Mouse (Mus musculus) testis, postnatal 14 days (tissue): Measurements from ENCODE around the gene Hoxc6.

Experiments
- DNase-seq: peaks from one replicate; pipeline ENCODE4 v3.0.0; 2021; ENCODE audit warnings: low spot score

The Hoxc6 gene

GRCm38 (mm10) chr15:103040601-103041000, 42.5 kb downstream of the Hoxc6 start:
- no peak for DNase-seq

GRCm38 (mm10) chr15:103041613-103042012, 43.6 kb downstream of the Hoxc6 start:
- DNase-seq = no peak

- DNase-seq = no peak
Measured at GRCm38 (mm10) chr15:103042209-103042608, 44.2 kb downstream of the Hoxc6 start.

- no peak for DNase-seq
Measured at GRCm38 (mm10) chr15:103051670-103052069, 53.6 kb downstream of the Hoxc6 start.

GRCm38 (mm10) chr15:103053210-103053609, 55.2 kb downstream of the Hoxc6 start:
- DNase-seq = no peak

- no peak for DNase-seq
Measured at GRCm38 (mm10) chr15:103056396-103056795, 58.3 kb downstream of the Hoxc6 start.

- no peak for DNase-seq
Measured at GRCm38 (mm10) chr15:103058715-103059114, 60.7 kb downstream of the Hoxc6 start.

GRCm38 (mm10) chr15:103059393-103059992, 61.4 kb downstream of the Hoxc6 start:
- DNase-seq = no peak

GRCm38 (mm10) chr15:103060021-103060340, 61.9 kb downstream of the Hoxc6 start:
- peak; percentile 33 for DNase-seq

GRCm38 (mm10) chr15:103060341-103061130, 62.5 kb downstream of the Hoxc6 start:
- peak; percentile 52 for DNase-seq

GRCm38 (mm10) chr15:103061131-103061825, 63.2 kb downstream of the Hoxc6 start:
- peak; percentile 34 for DNase-seq
